Mouse (Mus musculus) myocyte (in vitro differentiated cells): ENCODE results near the gene Commd1.

ENCODE experiments used
- CEBPB ChIP-seq: IDR thresholded peaks from 2 replicates; pipeline ENCODE4 v1.6.1; 2011; ENCODE audit warnings: mild to moderate bottlenecking, moderate library complexity; ENCODE audit not compliant: poor library complexity, insufficient read depth, severe bottlenecking
- MAX ChIP-seq: IDR thresholded peaks from one replicate; pipeline ENCODE4 v1.6.1; 2011; ENCODE audit warnings: low read depth, mild to moderate bottlenecking, control low read depth
- MYOD1 ChIP-seq, 3 experiments: IDR thresholded peaks; one replicate each; pipeline ENCODE4 v1.6.1; 2011; ENCODE audit warnings: control low read depth in 2 of 3, low read depth in 2 of 3, mild to moderate bottlenecking in 2 of 3, moderate library complexity in 1 of 3; ENCODE audit not compliant: insufficient read length in 2 of 3, control insufficient read depth in 1 of 3
- MYOG ChIP-seq, 3 experiments: IDR thresholded peaks; one replicate each; pipeline ENCODE4 v1.6.1; 2011; ENCODE audit warnings: control low read depth in 2 of 3, low read depth in 2 of 3, mild to moderate bottlenecking in 2 of 3; ENCODE audit not compliant: insufficient read length in 2 of 3, control insufficient read depth in 1 of 3, insufficient read depth in 1 of 3
- POLR2A ChIP-seq: IDR thresholded peaks from one replicate; pipeline ENCODE4 v1.6.1; 2011; ENCODE audit warnings: low read depth, mild to moderate bottlenecking, control low read depth, moderate library complexity; ENCODE audit not compliant: insufficient read length
- POLR2AphosphoS2 ChIP-seq: IDR thresholded peaks from one replicate; pipeline ENCODE4 v1.6.1; 2011; ENCODE audit warnings: low read depth, control low read depth; ENCODE audit not compliant: insufficient read length
- REST ChIP-seq: IDR thresholded peaks from one replicate; pipeline ENCODE4 v1.6.1; 2011; ENCODE audit warnings: mild to moderate bottlenecking, control low read depth, moderate library complexity; ENCODE audit not compliant: insufficient read depth, insufficient read length
- SRF ChIP-seq: IDR thresholded peaks from one replicate; pipeline ENCODE4 v1.6.1; 2011; ENCODE audit warnings: low read depth; ENCODE audit not compliant: control insufficient read depth, insufficient read length
- TCF12 ChIP-seq: IDR thresholded peaks from one replicate; pipeline ENCODE4 v1.6.1; 2011; ENCODE audit warnings: mild to moderate bottlenecking, control low read depth; ENCODE audit not compliant: poor library complexity, insufficient read depth, severe bottlenecking
- TCF3 ChIP-seq: IDR thresholded peaks from one replicate; pipeline ENCODE4 v1.6.1; 2011; ENCODE audit warnings: low read depth, control low read depth; ENCODE audit not compliant: insufficient read length
- USF1 ChIP-seq: IDR thresholded peaks from one replicate; pipeline ENCODE4 v1.6.1; 2011; ENCODE audit warnings: low read depth, mild to moderate bottlenecking, control low read depth, moderate library complexity

GRCm38 (mm10) chr11:22900041-22900440, 82.1 kb downstream of the Commd1 start:
- TF ChIP-seq POLR2A = no peak
- TF ChIP-seq TCF12 = no peak
- no peak for TF ChIP-seq MYOD1 (IDR thresholded peaks at IDR 0.05; ENCODE audit: control insufficient read depth in 1 of 3, insufficient read length in 2 of 3, low read depth in 2 of 3)
- no peak for TF ChIP-seq MYOG (IDR thresholded peaks at IDR 0.05; ENCODE audit: control insufficient read depth in 1 of 3, insufficient read depth in 1 of 3, insufficient read length in 2 of 3, low read depth in 2 of 3)
- no peak for TF ChIP-seq MAX
- TF ChIP-seq POLR2AphosphoS2 = no peak
- no peak for TF ChIP-seq CEBPB
- no peak for TF ChIP-seq SRF
- no peak for TF ChIP-seq USF1
- no peak for TF ChIP-seq REST
- no peak for TF ChIP-seq TCF3
